Mouse (Mus musculus) forebrain, embryonic 11.5 days (tissue): ENCODE measurements at regions not wholly inside any gene's neighbourhood (a gene's known extent, or its start where the extent isn't known, plus 50 kb on each side); places are given as distances from the start of the nearest gene placed in this dataset.

ENCODE experiments used
- ATAC-seq: fragments of 200-750 bp; cut with Nextera tagmentation; replicated peaks from 2 replicates; pipeline ENCODE4 v1.8.0; 2017; ENCODE audit warnings: moderate TSS enrichment; ENCODE audit not compliant: low FRiP score
- DNase-seq: peaks from one replicate; pipeline ENCODE4 v3.0.0-alpha.2; 2017; ENCODE audit warnings: low spot score
- H3K27ac ChIP-seq: fragments of 300-500 bp; sonication (generic); 2 replicates; pipeline ENCODE4 v1.5.1; 2014; ENCODE audit warnings: low read depth, low read length
- H3K27me3 ChIP-seq: fragments of 300-500 bp; sonication (generic); 2 replicates; pipeline ENCODE4 v1.6.1; 2014; ENCODE audit warnings: mild to moderate bottlenecking, low read length, mixed read lengths; ENCODE audit not compliant: control insufficient read depth, insufficient read depth
- H3K36me3 ChIP-seq: fragments of 300-500 bp; sonication (generic); 2 replicates; pipeline ENCODE4 v1.6.1; 2014; ENCODE audit warnings: mild to moderate bottlenecking, low read length, moderate library complexity, mixed read lengths; ENCODE audit not compliant: control insufficient read depth, insufficient read depth
- H3K4me1 ChIP-seq: fragments of 300-500 bp; sonication (generic); replicated peaks from 2 replicates; pipeline ENCODE4 v1.6.1; 2014; ENCODE audit warnings: low read length, mixed read lengths; ENCODE audit not compliant: control insufficient read depth, insufficient read depth
- H3K4me2 ChIP-seq: fragments of 300-500 bp; sonication (generic); 2 replicates; pipeline ENCODE4 v1.6.1; 2014; ENCODE audit warnings: low read depth, mild to moderate bottlenecking, low read length, moderate library complexity, mixed read lengths; ENCODE audit not compliant: severe bottlenecking
- H3K4me3 ChIP-seq: fragments of 300-500 bp; sonication (generic); 2 replicates; pipeline ENCODE4 v1.5.1; 2014; ENCODE audit warnings: low read depth, low read length
- H3K9ac ChIP-seq: fragments of 300-500 bp; sonication (generic); 2 replicates; pipeline ENCODE4 v1.6.1; 2014; ENCODE audit warnings: low read length
- H3K9me3 ChIP-seq: fragments of 300-500 bp; sonication (generic); 2 replicates; pipeline ENCODE4 v1.6.1; 2016; ENCODE audit warnings: low read length, mixed read lengths; ENCODE audit not compliant: control insufficient read depth
- WGBS: fragments of 180-500 bp; shearing (Covaris S2); extraction: QIAGEN DNeasy Blood & Tissue Kit; methylation state at CpG from one replicate; pipeline ENCODE4 v1.1.7; 2014; 5-methylcytosine and 5-hydroxymethylcytosine counted together

DNA sequence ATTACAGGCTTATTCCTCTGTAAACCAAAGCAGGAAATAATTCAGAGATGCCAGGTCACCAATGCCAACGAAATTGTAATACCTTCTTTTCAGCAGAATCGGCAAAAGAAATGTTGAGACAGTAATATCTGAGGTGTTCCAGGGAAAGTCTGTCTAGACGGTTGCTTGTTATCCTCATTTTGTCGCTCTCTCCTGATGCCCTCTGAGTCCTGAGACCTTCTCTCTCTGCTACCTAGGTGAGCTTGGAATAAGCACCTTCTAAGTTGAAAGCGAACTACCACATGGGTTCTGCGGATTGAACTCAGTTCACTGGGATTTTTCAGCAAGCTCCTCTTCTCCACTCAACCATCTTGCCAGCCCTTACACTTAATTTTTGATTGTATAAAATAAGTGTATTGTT is 61.8 kb upstream of the Gm10295 start:
- no peak overlapping the region for H3K27ac ChIP-seq
- H3K36me3 ChIP-seq = no peaks in the 10 kb centered on the region
- H3K4me1 ChIP-seq = peaks cover 4% of the 10 kb centered on the region; the same call in 1 of the 2 replicates
- no peak for DNase-seq
- H3K27me3 ChIP-seq = peaks cover 3% of the 10 kb centered on the region; the same call in 1 of the 2 replicates
- H3K9me3 ChIP-seq = no peaks in the 10 kb centered on the region
- no peak overlapping the region for H3K4me2 ChIP-seq
- no peak for ATAC-seq
- H3K9ac ChIP-seq = no peak overlapping the region
- WGBS = 90% methylated on average over 6 of the region's 6 CpGs
- H3K4me3 ChIP-seq = no peak overlapping the region

DNA sequence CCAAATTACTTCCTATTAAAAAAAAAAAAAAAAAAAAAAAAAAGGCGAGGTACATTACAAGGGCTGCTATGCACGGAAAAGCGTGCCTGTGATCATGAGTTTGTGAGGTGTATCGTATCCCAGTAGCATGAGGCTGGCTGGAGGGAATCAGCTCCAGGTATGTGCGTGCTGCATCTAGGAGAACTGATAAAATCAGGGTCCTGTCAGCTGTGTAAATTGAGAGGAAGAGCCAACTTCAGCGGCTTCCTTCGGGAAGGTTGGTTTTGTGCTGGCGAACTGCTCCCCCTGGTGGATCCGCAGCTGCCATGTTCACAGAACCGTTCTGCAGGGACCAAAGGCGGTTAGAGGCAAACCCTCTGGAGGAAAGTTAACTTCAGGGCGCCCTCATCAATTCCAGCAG is 60.8 kb upstream of the Gm10295 start:
- Histone ChIP-seq H3K27me3 (peaks cover 3% of the 10 kb centered on the region; the same call in 1 of the 2 replicates), H3K4me1 (peaks cover 4% of the 10 kb centered on the region; the same call in 1 of the 2 replicates), H3K36me3 (no peaks in the 10 kb centered on the region), H3K4me3 (peak overlapping the region; percentile 20), H3K9me3 (no peaks in the 10 kb centered on the region), H3K27ac (peak overlapping the region; percentile 64; the same call in 1 of the 2 replicates), H3K4me2 (peak overlapping the region; percentile 63), H3K9ac (no peak overlapping the region; the same call in 1 of the 2 replicates)
- ATAC-seq = peak; percentile 86
- WGBS = 5% methylated on average over 12 of the region's 12 CpGs
- peak; percentile 88 for DNase-seq

DNA sequence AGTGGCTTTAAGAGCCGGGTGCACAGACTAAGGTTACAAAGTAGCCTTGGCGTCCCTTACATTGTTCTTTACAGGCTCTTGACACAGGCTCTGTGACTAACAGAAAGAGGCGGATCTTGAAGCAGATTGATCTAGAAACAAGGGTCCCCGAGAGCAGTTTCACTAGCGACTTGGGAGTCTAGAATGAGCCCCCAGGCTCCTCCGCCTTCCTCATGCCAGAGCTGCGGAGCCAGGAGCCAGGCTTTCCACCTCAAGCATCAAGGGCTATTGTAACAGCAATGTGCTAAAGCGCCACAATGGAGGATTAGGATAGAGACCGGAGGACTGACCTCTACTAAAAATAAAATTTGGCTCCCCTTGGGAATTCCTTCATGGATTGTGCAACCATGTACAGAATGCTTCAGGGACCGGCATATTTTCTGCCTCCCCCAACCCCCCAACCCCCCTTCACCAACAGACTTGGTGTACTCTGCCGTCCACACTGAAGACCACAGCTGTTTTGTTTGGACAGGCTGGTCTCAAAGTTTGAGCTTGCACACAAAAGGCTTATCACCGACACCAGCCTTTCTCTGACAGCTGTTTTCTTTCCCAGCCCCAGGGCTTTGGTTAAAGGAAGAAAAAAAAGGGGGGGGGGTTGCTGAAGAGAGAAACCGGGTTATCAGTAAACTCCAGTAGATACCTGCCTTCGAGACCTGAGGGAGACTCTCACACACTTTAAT is 60.2 kb upstream of the Gm10295 start:
- peak; percentile 81 for ATAC-seq
- peak; percentile 76 for DNase-seq
- Histone ChIP-seq H3K4me2 (peak overlapping the region; percentile 63), H3K4me1 (peaks cover 4% of the 10 kb centered on the region; the same call in 1 of the 2 replicates), H3K27me3 (peaks cover 3% of the 10 kb centered on the region; the same call in 1 of the 2 replicates), H3K9me3 (no peaks in the 10 kb centered on the region), H3K9ac (peak overlapping the region; percentile 43; the same call in 1 of the 2 replicates), H3K36me3 (no peaks in the 10 kb centered on the region), H3K4me3 (peak overlapping the region; percentile 20), H3K27ac (peak overlapping the region; percentile 64)
- 4% methylated on average over 14 of the region's 14 CpGs for WGBS

DNA sequence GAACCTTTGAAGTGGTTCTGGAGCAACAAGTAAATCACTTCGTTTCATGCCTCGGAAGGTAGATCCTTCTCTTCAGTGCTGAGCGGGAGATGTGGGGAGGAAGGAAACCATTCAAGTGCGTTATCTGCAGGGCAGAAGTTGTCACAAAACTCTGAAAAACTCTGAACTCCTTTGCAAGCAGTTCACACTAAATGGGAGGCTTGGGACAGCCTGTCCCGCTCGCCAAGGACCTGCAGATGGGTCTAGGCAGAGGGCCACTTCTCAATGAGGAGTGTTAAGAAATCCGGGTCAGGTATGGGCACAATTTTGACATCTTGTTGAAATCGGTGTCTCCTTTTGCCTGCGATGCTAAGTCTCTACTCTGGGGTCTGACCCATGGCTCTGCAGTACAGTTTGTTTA is 58.6 kb upstream of the Gm10295 start:
- Histone ChIP-seq H3K27me3 (peaks cover 3% of the 10 kb centered on the region; the same call in 1 of the 2 replicates), H3K4me2 (no peak overlapping the region), H3K4me1 (peaks cover 4% of the 10 kb centered on the region; the same call in 1 of the 2 replicates), H3K9me3 (no peaks in the 10 kb centered on the region), H3K36me3 (no peaks in the 10 kb centered on the region), H3K4me3 (no peak overlapping the region), H3K27ac (no peak overlapping the region), H3K9ac (no peak overlapping the region)
- DNase-seq (no peak), ATAC-seq (no peak)
- WGBS = 81% methylated on average over 9 of the region's 9 CpGs

DNA sequence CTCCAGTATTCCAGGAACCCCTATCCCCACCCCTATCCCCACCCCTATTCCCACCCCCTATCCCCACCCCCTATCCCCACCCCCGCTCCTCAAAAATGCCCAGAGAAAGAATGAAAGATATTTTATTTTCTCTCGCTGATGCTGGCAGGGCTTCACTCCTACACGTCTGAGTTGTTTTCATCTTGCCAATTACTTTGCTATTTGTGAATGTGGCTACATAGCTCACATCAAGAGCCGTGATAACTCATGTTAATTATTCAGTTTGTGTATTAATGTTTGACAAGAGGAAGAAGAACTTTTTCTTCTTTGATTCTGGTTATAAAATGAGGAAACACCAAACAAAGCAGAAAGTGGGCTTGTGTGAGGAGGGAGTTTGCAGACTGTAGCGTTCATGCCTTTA is 57.8 kb upstream of the Gm10295 start:
- DNase-seq (no peak), ATAC-seq (no peak)
- Histone ChIP-seq H3K4me2 (no peak overlapping the region), H3K4me3 (no peak overlapping the region), H3K27me3 (peaks cover 3% of the 10 kb centered on the region; the same call in 1 of the 2 replicates), H3K36me3 (no peaks in the 10 kb centered on the region), H3K9ac (no peak overlapping the region), H3K27ac (no peak overlapping the region), H3K4me1 (peaks cover 4% of the 10 kb centered on the region; the same call in 1 of the 2 replicates), H3K9me3 (no peaks in the 10 kb centered on the region)
- WGBS = 59% methylated on average over 5 of the region's 5 CpGs

DNA sequence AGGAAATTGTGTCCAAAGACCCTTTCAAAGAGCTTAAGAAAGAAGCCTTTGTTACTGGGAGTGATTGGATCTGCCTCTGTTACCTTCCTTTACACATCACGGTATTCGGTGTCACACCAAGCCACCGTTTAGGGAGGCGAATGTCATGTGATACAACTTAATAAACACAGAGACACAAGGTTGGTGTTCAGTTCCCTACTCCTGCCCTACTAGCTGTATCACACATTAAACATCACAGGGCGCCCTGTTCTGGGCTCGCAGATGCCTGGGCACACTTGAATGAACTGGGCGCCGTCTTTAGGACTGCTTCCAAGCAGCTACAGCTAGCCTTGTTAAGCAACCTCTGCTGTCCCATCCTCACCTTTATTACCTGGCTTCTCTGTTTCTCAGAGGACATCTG is 55.0 kb upstream of the Gm10295 start:
- no peak overlapping the region for H3K27ac ChIP-seq
- peaks cover 2% of the 10 kb centered on the region; the same call in 1 of the 2 replicates for H3K4me1 ChIP-seq
- H3K9ac ChIP-seq = no peak overlapping the region
- DNase-seq (no peak), ATAC-seq (no peak)
- no peaks in the 10 kb centered on the region for H3K9me3 ChIP-seq
- H3K27me3 ChIP-seq = peaks cover 3% of the 10 kb centered on the region; the same call in 1 of the 2 replicates
- no peak overlapping the region for H3K4me3 ChIP-seq
- 71% methylated on average over 8 of the region's 8 CpGs for WGBS
- no peak overlapping the region for H3K4me2 ChIP-seq
- H3K36me3 ChIP-seq = no peaks in the 10 kb centered on the region
